Mouse (Mus musculus): ENCODE data around the gene Slc1a1.

GRCm38 (mm10) chr19:28891864-28892263 lies 57.0 kb downstream of the Slc1a1 start:
- TF ChIP-seq TAL1 (IDR thresholded peaks at IDR 0.05; ENCODE audit: low read length) (no peak), GATA1 (IDR thresholded peaks at IDR 0.05; ENCODE audit: low read length) (no peak)

Measured in erythroblast, embryonic 14.5 days (primary cell).